Mouse (Mus musculus) MEL (cell line): ENCODE results near the gene Tcaf1. TPM values are rescaled to one million over a fixed set of nuclear protein-coding genes. Genes with fewer than 3 reads are reported as not detected.
A peak's percentile ranks its signal among the peaks of the same experiment; 100 is the strongest.

Experiments
- DNase-seq: peaks from one replicate; pipeline ENCODE4 v3.0.0; 2011; ENCODE audit warnings: low read depth, low spot score
- H3K27ac ChIP-seq: 2 replicates; pipeline ENCODE4 v1.5.1; 2012; ENCODE audit warnings: low read depth, mild to moderate bottlenecking, control low read depth, low read length, moderate library complexity; ENCODE audit not compliant: control insufficient read depth
- H3K27me3 ChIP-seq, 2 experiments: fragments of 150-350 bp in 1 of 2; sonication (generic) in 1 of 2; 2 replicates each; pipeline ENCODE4 v1.6.1; 2012; ENCODE audit warnings: low read length in 2 of 2, mild to moderate bottlenecking in 2 of 2, improper control_type of control experiment in 1 of 2, moderate library complexity in 1 of 2; ENCODE audit not compliant: insufficient read depth in 2 of 2, control insufficient read depth in 1 of 2
- H3K36me3 ChIP-seq, 2 experiments: 2 replicates each; pipeline ENCODE4 v1.6.1; 2012 to 2014; ENCODE audit warnings: low read length in 2 of 2, improper control_type of control experiment in 1 of 2, inconsistent platforms in 1 of 2, mild to moderate bottlenecking in 1 of 2; ENCODE audit not compliant: insufficient read depth in 2 of 2, control insufficient read depth in 1 of 2
- H3K4me1 ChIP-seq, 2 experiments: fragments of 150-350 bp in 1 of 2; sonication (generic) in 1 of 2; 2 replicates each; pipeline ENCODE4 v1.6.1; 2012; ENCODE audit warnings: low read length in 2 of 2, improper control_type of control experiment in 1 of 2, mild to moderate bottlenecking in 1 of 2; ENCODE audit not compliant: insufficient read depth in 2 of 2, control insufficient read depth in 1 of 2
- H3K4me3 ChIP-seq, 2 experiments: fragments of 150-350 bp in 1 of 2; sonication (generic) in 1 of 2; 2 replicates each; pipeline ENCODE4 v1.5.1; 2012; ENCODE audit warnings: low read depth in 2 of 2, low read length in 2 of 2, mild to moderate bottlenecking in 2 of 2, moderate library complexity in 2 of 2, control low read depth in 1 of 2, improper control_type of control experiment in 1 of 2; ENCODE audit not compliant: control insufficient read depth in 1 of 2, insufficient read depth in 1 of 2
- H3K79me2 ChIP-seq: 2 replicates; pipeline ENCODE4 v1.6.1; 2012; ENCODE audit warnings: mild to moderate bottlenecking, low read length, moderate library complexity; ENCODE audit not compliant: control insufficient read depth, poor library complexity, insufficient read depth
- H3K9ac ChIP-seq: 2 replicates; pipeline ENCODE4 v1.6.1; 2012; ENCODE audit warnings: low read depth, mild to moderate bottlenecking, control low read depth, low read length, moderate library complexity; ENCODE audit not compliant: control insufficient read depth, poor library complexity, severe bottlenecking
- H3K9me3 ChIP-seq: fragments of 150-350 bp; sonication (generic); replicated peaks from 2 replicates; pipeline ENCODE4 v1.6.1; 2012; ENCODE audit warnings: mild to moderate bottlenecking, low read length, improper control_type of control experiment, moderate library complexity; ENCODE audit not compliant: insufficient read depth
- CHD2 ChIP-seq: IDR thresholded peaks from 2 replicates; pipeline ENCODE4 v1.6.1; 2011; ENCODE audit warnings: low read length, improper control_type of control experiment
- CTCF ChIP-seq, 3 experiments: IDR thresholded peaks in 2 of 3; conservative IDR thresholded peaks in 1 of 3; 2 replicates each; pipeline ENCODE4 v1.5.1; 2011 to 2012; ENCODE audit warnings: low read length in 3 of 3, low read depth in 2 of 3, mild to moderate bottlenecking in 2 of 3, improper control_type of control experiment in 1 of 3, inconsistent platforms in 1 of 3, mixed read lengths in 1 of 3, moderate library complexity in 1 of 3; ENCODE audit not compliant: control insufficient read depth in 1 of 3, insufficient read depth in 1 of 3, poor library complexity in 1 of 3, severe bottlenecking in 1 of 3
- E2F4 ChIP-seq: IDR thresholded peaks from 2 replicates; pipeline ENCODE4 v1.6.1; 2011; ENCODE audit warnings: low read depth, low read length, improper control_type of control experiment, borderline replicate concordance
- ELF1 ChIP-seq: IDR thresholded peaks from 2 replicates; pipeline ENCODE4 v1.6.1; 2014; ENCODE audit warnings: low read depth, mild to moderate bottlenecking, inconsistent platforms, low read length, improper control_type of control experiment, moderate library complexity
- GABPA ChIP-seq: IDR thresholded peaks from 2 replicates; pipeline ENCODE4 v1.6.1; 2012; ENCODE audit warnings: low read depth, mild to moderate bottlenecking, inconsistent platforms, low read length, improper control_type of control experiment, moderate library complexity
- MAFK ChIP-seq: IDR thresholded peaks from 2 replicates; pipeline ENCODE4 v1.6.1; 2011; ENCODE audit warnings: low read depth, mild to moderate bottlenecking, low read length, improper control_type of control experiment, borderline replicate concordance
- MYB ChIP-seq: IDR thresholded peaks from 2 replicates; pipeline ENCODE4 v1.6.1; 2011; ENCODE audit warnings: mild to moderate bottlenecking, low read depth, low read length, improper control_type of control experiment
- NELFE ChIP-seq: IDR thresholded peaks from 2 replicates; pipeline ENCODE4 v1.6.1; 2011; ENCODE audit warnings: low read depth, low read length, improper control_type of control experiment
- POLR2A ChIP-seq, 2 experiments: IDR thresholded peaks; 2 replicates each; pipeline ENCODE4 v1.6.1; 2011 to 2012; ENCODE audit warnings: low read length in 2 of 2, mild to moderate bottlenecking in 2 of 2, control low read depth in 1 of 2, improper control_type of control experiment in 1 of 2, low read depth in 1 of 2, moderate library complexity in 1 of 2; ENCODE audit not compliant: control insufficient read depth in 1 of 2, insufficient read depth in 1 of 2, poor library complexity in 1 of 2
- POLR2AphosphoS2 ChIP-seq: IDR thresholded peaks from 2 replicates; pipeline ENCODE4 v1.6.1; 2011; ENCODE audit warnings: low read length, improper control_type of control experiment
- POLR2AphosphoS5 ChIP-seq: IDR thresholded peaks from 2 replicates; pipeline ENCODE4 v1.6.1; 2012; ENCODE audit warnings: low read depth, borderline replicate concordance, mild to moderate bottlenecking, inconsistent platforms, low read length, moderate library complexity, mixed read lengths
- RAD21 ChIP-seq: IDR thresholded peaks from 2 replicates; pipeline ENCODE4 v1.6.1; 2011; ENCODE audit warnings: mild to moderate bottlenecking, low read depth, low read length, improper control_type of control experiment
- RCOR1 ChIP-seq: IDR thresholded peaks from 2 replicates; pipeline ENCODE4 v1.6.1; 2012; ENCODE audit warnings: low read depth, mild to moderate bottlenecking, inconsistent platforms, low read length, improper control_type of control experiment
- SIN3A ChIP-seq: IDR thresholded peaks from 2 replicates; pipeline ENCODE4 v1.6.1; 2012; ENCODE audit warnings: low read length, improper control_type of control experiment, inconsistent platforms
- SMC3 ChIP-seq: IDR thresholded peaks from 2 replicates; pipeline ENCODE4 v1.6.1; 2011; ENCODE audit warnings: low read depth, low read length, improper control_type of control experiment
- TCF12 ChIP-seq: IDR thresholded peaks from 2 replicates; pipeline ENCODE4 v1.6.1; 2014; ENCODE audit warnings: low read depth, mild to moderate bottlenecking, inconsistent platforms, low read length, improper control_type of control experiment, moderate library complexity
- UBTF ChIP-seq: IDR thresholded peaks from 2 replicates; pipeline ENCODE4 v1.6.1; 2012; ENCODE audit warnings: low read depth, mild to moderate bottlenecking, inconsistent platforms, low read length, improper control_type of control experiment, moderate library complexity, borderline replicate concordance; ENCODE audit not compliant: insufficient read depth
- USF1 ChIP-seq: IDR thresholded peaks from 2 replicates; pipeline ENCODE4 v1.6.1; 2014; ENCODE audit warnings: low read depth, mild to moderate bottlenecking, inconsistent platforms, low read length, improper control_type of control experiment, moderate library complexity
- ZC3H11A ChIP-seq: IDR thresholded peaks from 2 replicates; pipeline ENCODE4 v1.6.1; 2012; ENCODE audit warnings: low read depth, mild to moderate bottlenecking, inconsistent platforms, low read length, improper control_type of control experiment
- ZMIZ1 ChIP-seq: IDR thresholded peaks from 2 replicates; pipeline ENCODE4 v1.6.1; 2012; ENCODE audit warnings: low read depth, mild to moderate bottlenecking, inconsistent platforms, low read length, improper control_type of control experiment, moderate library complexity
- ZNF384 ChIP-seq: IDR thresholded peaks from 2 replicates; pipeline ENCODE4 v1.6.1; 2012; ENCODE audit warnings: low read depth, mild to moderate bottlenecking, inconsistent platforms, low read length, improper control_type of control experiment
- polyA plus RNA-seq, 2 experiments: library from polyadenylated mRNA; stranded (reverse) in 1 of 2; unstranded in 1 of 2; fragments of >175 nt in 1 of 2; fragments of >200 nt in 1 of 2; gene quantifications; 2 replicates each; pipeline versions ENCODE4 v1.2.1 to v1.2.4; 2012; ENCODE audit warnings: low replicate concordance in 2 of 2, low read depth in 1 of 2; ENCODE audit not compliant: insufficient read length in 2 of 2, insufficient read depth in 1 of 2, missing spikeins in 1 of 2
- total RNA-seq: library from RNA; depleted of rRNA; stranded (reverse); fragments of 300-350 nt; gene quantifications from 2 replicates; pipeline ENCODE4 v1.2.3, GENCODE M21; 2012

Tcaf1 gene
- total and polyA plus RNA-seq, 3 experiments = not detected

DNA sequence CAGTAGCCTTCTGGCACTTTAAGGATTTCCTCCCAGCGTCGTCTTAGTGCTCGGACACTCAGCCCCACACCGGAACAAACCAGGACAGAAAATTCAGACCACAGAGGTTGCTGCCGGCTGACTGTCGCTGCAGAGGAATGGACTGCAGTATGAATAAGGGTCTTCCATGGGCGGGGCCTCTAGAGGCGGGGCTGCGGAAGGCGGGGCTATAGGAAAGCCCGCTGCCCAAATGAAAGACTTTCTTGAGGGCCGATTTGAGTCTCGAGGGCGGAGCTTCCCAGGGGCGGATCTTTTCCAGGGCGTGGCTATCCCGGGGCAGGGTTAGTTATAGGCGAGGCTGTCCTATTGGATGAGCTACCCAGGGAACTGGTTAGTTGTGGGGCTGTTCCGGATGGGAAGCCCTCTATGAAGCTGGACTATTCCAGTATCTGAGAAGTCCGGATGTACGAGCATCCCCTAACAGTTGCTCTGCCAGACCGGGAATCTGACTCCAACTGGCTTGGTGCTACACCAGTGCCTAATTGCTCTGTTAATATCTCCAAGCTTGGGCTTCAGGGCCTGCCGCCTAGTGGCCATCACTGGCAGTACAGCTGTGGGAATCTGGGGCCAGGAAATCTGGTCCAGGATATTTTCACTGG is 64.9 kb downstream of the Tcaf1 start, which contains the start of gene Tcaf2:
TSS of gene Tcaf2 (minus strand) at position 343 of the 638 bp plus-strand sequence.
- Histone ChIP-seq H3K79me2 (no peaks in the 10 kb centered on the region), H3K4me1 (no peaks in the 10 kb centered on the region), H3K27ac (no peak within 1 kb of the TSS), H3K9me3 (no peaks in the 10 kb centered on the region), H3K36me3 (no peaks in the 10 kb centered on the region), H3K4me3 (no peak within 1 kb of the TSS), H3K9ac (no peak within 1 kb of the TSS), H3K27me3 (no peaks in the 10 kb centered on the region)
- TF ChIP-seq RAD21 (peak; percentile 16), CTCF (IDR thresholded peaks at IDR 0.05 in 2 of 3, conservative IDR thresholded peaks at IDR 0.05 in 1 of 3; ENCODE audit: control insufficient read depth in 1 of 3, insufficient read depth in 1 of 3, low read depth in 2 of 3, low read length in 3 of 3, poor library complexity in 1 of 3, severe bottlenecking in 1 of 3) (peak; percentile 46 to 70 (median 63)), GABPA (no peak), SMC3 (peak; percentile 30)
- DNase-seq = peak; percentile 19

DNA sequence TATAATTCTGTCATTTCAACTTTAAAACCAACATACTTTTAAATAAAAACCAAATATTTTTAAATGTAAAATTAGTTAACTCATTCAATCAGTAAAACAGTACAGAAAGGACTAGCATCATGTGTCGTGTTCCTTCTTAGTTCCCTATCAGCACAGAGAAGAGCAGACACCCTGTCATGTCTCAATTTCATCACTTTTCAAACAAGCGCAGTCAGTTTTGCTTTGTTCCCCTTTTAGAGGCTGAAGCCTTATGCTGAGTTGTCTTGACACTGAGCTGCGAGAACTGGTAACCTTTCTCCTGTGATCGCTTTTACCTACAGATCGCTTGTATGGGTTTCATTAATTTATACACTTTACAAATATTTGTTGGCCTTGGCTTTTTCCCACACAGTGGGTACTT is 75.5 kb downstream of the Tcaf1 start:
- Histone ChIP-seq H3K4me1 (no peaks in the 10 kb centered on the region), H3K79me2 (no peaks in the 10 kb centered on the region), H3K4me3 (no peak overlapping the region), H3K9me3 (no peaks in the 10 kb centered on the region), H3K27me3 (no peaks in the 10 kb centered on the region), H3K9ac (no peak overlapping the region), H3K36me3 (no peaks in the 10 kb centered on the region), H3K27ac (no peak overlapping the region)
- TF ChIP-seq USF1 (no peak), CTCF (IDR thresholded peaks at IDR 0.05 in 2 of 3, conservative IDR thresholded peaks at IDR 0.05 in 1 of 3; ENCODE audit: control insufficient read depth in 1 of 3, insufficient read depth in 1 of 3, low read depth in 2 of 3, low read length in 3 of 3, poor library complexity in 1 of 3, severe bottlenecking in 1 of 3) (no peak), MYB (no peak), TCF12 (no peak), POLR2AphosphoS2 (no peak), SIN3A (no peak), ZNF384 (no peak), POLR2AphosphoS5 (no peak), CHD2 (no peak)
- DNase-seq = no peak

DNA sequence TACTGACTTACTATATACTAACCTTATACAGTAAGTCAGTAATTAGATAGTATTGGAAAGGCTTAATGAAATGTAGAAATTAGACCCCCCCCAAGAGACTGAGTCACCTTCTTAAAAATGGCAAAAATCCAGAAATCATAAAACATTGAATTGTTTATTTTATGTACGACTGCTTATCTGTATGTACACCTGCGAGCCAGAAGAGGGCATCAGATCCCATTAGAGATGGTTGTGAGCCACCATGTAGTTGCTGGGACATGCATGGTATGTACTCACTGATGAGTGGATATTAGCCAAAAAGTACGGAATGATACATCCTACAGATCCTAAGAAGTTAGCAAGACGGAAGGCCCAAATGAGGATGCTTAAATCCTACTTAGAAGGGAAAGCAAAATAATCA is 78.5 kb downstream of the Tcaf1 start:
- TF ChIP-seq UBTF (no peak), RCOR1 (no peak), ZMIZ1 (no peak), POLR2A (IDR thresholded peaks at IDR 0.05; ENCODE audit: control insufficient read depth in 1 of 2, insufficient read depth in 1 of 2, low read depth in 1 of 2, low read length in 2 of 2, poor library complexity in 1 of 2) (no peak), GABPA (no peak), ZC3H11A (no peak), USF1 (no peak), MAFK (no peak), SMC3 (no peak), MYB (no peak), E2F4 (no peak), ELF1 (no peak), TCF12 (no peak), POLR2AphosphoS5 (no peak), NELFE (no peak)
- no peaks in the 10 kb centered on the region for H3K27me3 ChIP-seq
- H3K4me3 ChIP-seq = no peak overlapping the region
- H3K9ac ChIP-seq = no peak overlapping the region
- no peaks in the 10 kb centered on the region for H3K79me2 ChIP-seq
- DNase-seq = no peak
- no peaks in the 10 kb centered on the region for H3K9me3 ChIP-seq
- H3K27ac ChIP-seq = no peak overlapping the region
- H3K36me3 ChIP-seq = no peaks in the 10 kb centered on the region
- H3K4me1 ChIP-seq = no peaks in the 10 kb centered on the region
